Mouse (Mus musculus) G1E (cell line): ENCODE measurements at regions not wholly inside any gene's neighbourhood (a gene's known extent, or its start where the extent isn't known, plus 50 kb on each side); places are given as distances from the start of the nearest gene placed in this dataset.

Experiments used
- CTCF ChIP-seq: IDR thresholded peaks from 2 replicates; pipeline ENCODE4 v1.5.1; 2012; ENCODE audit warnings: low read depth, low read length, inconsistent platforms, mixed read lengths
- GATA1 ChIP-seq: IDR thresholded peaks from 2 replicates; pipeline ENCODE4 v1.6.1; 2012; ENCODE audit warnings: borderline replicate concordance, low read length, inconsistent platforms, mixed read lengths
- GATA2 ChIP-seq: IDR thresholded peaks from 2 replicates; pipeline ENCODE4 v1.6.1; 2012; ENCODE audit warnings: low read depth, low read length, inconsistent platforms, borderline replicate concordance
- POLR2AphosphoS5 ChIP-seq: IDR thresholded peaks from 2 replicates; pipeline ENCODE4 v1.6.1; 2012; ENCODE audit warnings: low read depth, low read length, inconsistent platforms; ENCODE audit not compliant: insufficient replicate concordance
- TAL1 ChIP-seq: conservative IDR thresholded peaks from 2 replicates; pipeline ENCODE4 v1.6.1; 2012; ENCODE audit warnings: low read depth, low read length, inconsistent platforms, mixed read lengths

DNA sequence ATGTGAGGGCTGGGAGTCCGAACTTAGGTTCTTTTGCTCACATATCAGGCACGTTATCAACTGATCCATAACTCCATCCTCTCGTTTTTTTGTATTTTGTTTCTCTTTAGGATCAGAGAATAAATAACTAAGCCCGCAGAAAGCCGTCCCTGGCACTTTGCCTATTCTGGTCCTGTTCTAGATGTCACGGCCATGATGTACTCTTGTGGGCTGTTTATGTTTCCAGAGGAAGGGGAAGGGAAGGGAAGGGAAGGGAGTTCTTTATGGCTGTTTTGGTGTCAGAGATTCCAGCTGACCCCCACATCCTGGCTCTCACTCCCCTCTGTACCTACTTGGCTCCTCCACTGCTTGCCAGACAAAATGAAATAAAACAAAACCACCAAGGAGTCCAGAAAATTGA, 272.1 kb upstream of the Gadl1 start:
- TF ChIP-seq CTCF (no peak), GATA1 (no peak), TAL1 (no peak), POLR2AphosphoS5 (no peak), GATA2 (no peak)
